Mouse (Mus musculus) MEL (cell line): Measurements from ENCODE around the gene B3gnt4. TPM values are rescaled to one million over a fixed set of nuclear protein-coding genes. Genes with fewer than 3 reads are reported as not detected.

Experiments used
- DNase-seq: peaks from one replicate; pipeline ENCODE4 v3.0.0; 2011; ENCODE audit warnings: low read depth, low spot score
- H3K27ac ChIP-seq: 2 replicates; pipeline ENCODE4 v1.5.1; 2012; ENCODE audit warnings: low read depth, mild to moderate bottlenecking, control low read depth, low read length, moderate library complexity; ENCODE audit not compliant: control insufficient read depth
- H3K27me3 ChIP-seq, 2 experiments: fragments of 150-350 bp in 1 of 2; sonication (generic) in 1 of 2; 2 replicates each; pipeline ENCODE4 v1.6.1; 2012; ENCODE audit warnings: low read length in 2 of 2, mild to moderate bottlenecking in 2 of 2, improper control_type of control experiment in 1 of 2, moderate library complexity in 1 of 2; ENCODE audit not compliant: insufficient read depth in 2 of 2, control insufficient read depth in 1 of 2
- H3K36me3 ChIP-seq, 2 experiments: 2 replicates each; pipeline ENCODE4 v1.6.1; 2012 to 2014; ENCODE audit warnings: low read length in 2 of 2, improper control_type of control experiment in 1 of 2, inconsistent platforms in 1 of 2, mild to moderate bottlenecking in 1 of 2; ENCODE audit not compliant: insufficient read depth in 2 of 2, control insufficient read depth in 1 of 2
- H3K4me1 ChIP-seq, 2 experiments: fragments of 150-350 bp in 1 of 2; sonication (generic) in 1 of 2; 2 replicates each; pipeline ENCODE4 v1.6.1; 2012; ENCODE audit warnings: low read length in 2 of 2, improper control_type of control experiment in 1 of 2, mild to moderate bottlenecking in 1 of 2; ENCODE audit not compliant: insufficient read depth in 2 of 2, control insufficient read depth in 1 of 2
- H3K4me3 ChIP-seq, 2 experiments: fragments of 150-350 bp in 1 of 2; sonication (generic) in 1 of 2; 2 replicates each; pipeline ENCODE4 v1.5.1; 2012; ENCODE audit warnings: low read depth in 2 of 2, low read length in 2 of 2, mild to moderate bottlenecking in 2 of 2, moderate library complexity in 2 of 2, control low read depth in 1 of 2, improper control_type of control experiment in 1 of 2; ENCODE audit not compliant: control insufficient read depth in 1 of 2, insufficient read depth in 1 of 2
- H3K79me2 ChIP-seq: 2 replicates; pipeline ENCODE4 v1.6.1; 2012; ENCODE audit warnings: mild to moderate bottlenecking, low read length, moderate library complexity; ENCODE audit not compliant: control insufficient read depth, poor library complexity, insufficient read depth
- H3K9ac ChIP-seq: 2 replicates; pipeline ENCODE4 v1.6.1; 2012; ENCODE audit warnings: low read depth, mild to moderate bottlenecking, control low read depth, low read length, moderate library complexity; ENCODE audit not compliant: control insufficient read depth, poor library complexity, severe bottlenecking
- H3K9me3 ChIP-seq: fragments of 150-350 bp; sonication (generic); replicated peaks from 2 replicates; pipeline ENCODE4 v1.6.1; 2012; ENCODE audit warnings: mild to moderate bottlenecking, low read length, improper control_type of control experiment, moderate library complexity; ENCODE audit not compliant: insufficient read depth
- BHLHE40 ChIP-seq: IDR thresholded peaks from 2 replicates; pipeline ENCODE4 v1.6.1; 2012; ENCODE audit warnings: low read depth, mild to moderate bottlenecking, inconsistent platforms, low read length, improper control_type of control experiment, borderline replicate concordance
- CTCF ChIP-seq, 3 experiments: IDR thresholded peaks in 2 of 3; conservative IDR thresholded peaks in 1 of 3; 2 replicates each; pipeline ENCODE4 v1.5.1; 2011 to 2012; ENCODE audit warnings: low read length in 3 of 3, low read depth in 2 of 3, mild to moderate bottlenecking in 2 of 3, improper control_type of control experiment in 1 of 3, inconsistent platforms in 1 of 3, mixed read lengths in 1 of 3, moderate library complexity in 1 of 3; ENCODE audit not compliant: control insufficient read depth in 1 of 3, insufficient read depth in 1 of 3, poor library complexity in 1 of 3, severe bottlenecking in 1 of 3
- GATA1 ChIP-seq: IDR thresholded peaks from 2 replicates; pipeline ENCODE4 v1.6.1; 2011; ENCODE audit warnings: low read depth, low read length, improper control_type of control experiment
- JUND ChIP-seq: IDR thresholded peaks from 2 replicates; pipeline ENCODE4 v1.6.1; 2011; ENCODE audit warnings: low read depth, mild to moderate bottlenecking, improper control_type of control experiment, low read length
- MAX ChIP-seq: IDR thresholded peaks from 2 replicates; pipeline ENCODE4 v1.6.1; 2011; ENCODE audit warnings: low read length, improper control_type of control experiment
- MAZ ChIP-seq: IDR thresholded peaks from 2 replicates; pipeline ENCODE4 v1.6.1; 2012; ENCODE audit warnings: low read depth, mild to moderate bottlenecking, inconsistent platforms, low read length, improper control_type of control experiment
- MEF2A ChIP-seq: IDR thresholded peaks from 2 replicates; pipeline ENCODE4 v1.6.1; 2014; ENCODE audit warnings: low read depth, mild to moderate bottlenecking, inconsistent platforms, low read length, improper control_type of control experiment; ENCODE audit not compliant: poor library complexity, insufficient replicate concordance, severe bottlenecking; ENCODE audit errors: extremely low read depth
- POLR2A ChIP-seq, 2 experiments: IDR thresholded peaks; 2 replicates each; pipeline ENCODE4 v1.6.1; 2011 to 2012; ENCODE audit warnings: low read length in 2 of 2, mild to moderate bottlenecking in 2 of 2, control low read depth in 1 of 2, improper control_type of control experiment in 1 of 2, low read depth in 1 of 2, moderate library complexity in 1 of 2; ENCODE audit not compliant: control insufficient read depth in 1 of 2, insufficient read depth in 1 of 2, poor library complexity in 1 of 2
- RAD21 ChIP-seq: IDR thresholded peaks from 2 replicates; pipeline ENCODE4 v1.6.1; 2011; ENCODE audit warnings: mild to moderate bottlenecking, low read depth, low read length, improper control_type of control experiment
- SIN3A ChIP-seq: IDR thresholded peaks from 2 replicates; pipeline ENCODE4 v1.6.1; 2012; ENCODE audit warnings: low read length, improper control_type of control experiment, inconsistent platforms
- SMC3 ChIP-seq: IDR thresholded peaks from 2 replicates; pipeline ENCODE4 v1.6.1; 2011; ENCODE audit warnings: low read depth, low read length, improper control_type of control experiment
- TBP ChIP-seq: IDR thresholded peaks from 2 replicates; pipeline ENCODE4 v1.8.0; 2011; ENCODE audit warnings: low read depth, low read length, improper control_type of control experiment
- UBTF ChIP-seq: IDR thresholded peaks from 2 replicates; pipeline ENCODE4 v1.6.1; 2012; ENCODE audit warnings: low read depth, mild to moderate bottlenecking, inconsistent platforms, low read length, improper control_type of control experiment, moderate library complexity, borderline replicate concordance; ENCODE audit not compliant: insufficient read depth
- USF2 ChIP-seq, 2 experiments: IDR thresholded peaks; 2 replicates each; pipeline ENCODE4 v1.6.1; 2011 to 2012; ENCODE audit warnings: improper control_type of control experiment in 2 of 2, low read length in 2 of 2, borderline replicate concordance in 1 of 2, inconsistent platforms in 1 of 2, low read depth in 1 of 2, mild to moderate bottlenecking in 1 of 2; ENCODE audit not compliant: insufficient read depth in 1 of 2
- ZMIZ1 ChIP-seq: IDR thresholded peaks from 2 replicates; pipeline ENCODE4 v1.6.1; 2012; ENCODE audit warnings: low read depth, mild to moderate bottlenecking, inconsistent platforms, low read length, improper control_type of control experiment, moderate library complexity
- ZNF384 ChIP-seq: IDR thresholded peaks from 2 replicates; pipeline ENCODE4 v1.6.1; 2012; ENCODE audit warnings: low read depth, mild to moderate bottlenecking, inconsistent platforms, low read length, improper control_type of control experiment
- polyA plus RNA-seq, 2 experiments: library from polyadenylated mRNA; stranded (reverse) in 1 of 2; unstranded in 1 of 2; fragments of >175 nt in 1 of 2; fragments of >200 nt in 1 of 2; gene quantifications; 2 replicates each; pipeline versions ENCODE4 v1.2.1 to v1.2.4; 2012; ENCODE audit warnings: low replicate concordance in 2 of 2, low read depth in 1 of 2; ENCODE audit not compliant: insufficient read length in 2 of 2, insufficient read depth in 1 of 2, missing spikeins in 1 of 2
- total RNA-seq: library from RNA; depleted of rRNA; stranded (reverse); fragments of 300-350 nt; gene quantifications from 2 replicates; pipeline ENCODE4 v1.2.3, GENCODE M21; 2012

The B3gnt4 gene
- total and polyA plus RNA-seq, 3 experiments, result 0.25 to 0.39 TPM; not detected in 1

DNA sequence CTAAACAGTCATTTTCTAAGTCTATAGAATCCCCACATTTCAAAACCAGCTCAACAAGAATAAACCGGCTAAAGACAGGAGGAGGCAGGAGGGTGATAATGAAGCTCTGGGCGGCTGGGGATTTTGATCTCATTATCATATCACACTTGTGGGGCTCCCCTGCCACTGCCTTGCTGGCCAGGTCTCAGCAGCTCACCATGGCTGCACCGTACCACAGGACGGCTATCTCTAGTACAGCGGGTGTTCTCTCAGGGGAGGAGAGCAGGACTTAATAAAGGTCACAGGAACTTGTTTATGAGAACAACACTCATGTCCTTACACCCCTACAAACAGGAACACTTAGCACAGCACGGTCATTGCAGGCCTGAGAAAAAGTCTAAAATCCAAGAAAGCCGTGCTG, 45.4 kb downstream of the B3gnt4 start:
- H3K79me2 ChIP-seq, result no peaks in the 10 kb centered on the region
- H3K4me3 ChIP-seq, result no peak overlapping the region
- H3K4me1 ChIP-seq, result no peaks in the 10 kb centered on the region
- H3K36me3 ChIP-seq, result peaks cover 0 to 2% of the 10 kb centered on the region in 2 experiments; a peak in 2 of 4 replicates
- DNase-seq, result no peak
- no peak overlapping the region for H3K27ac ChIP-seq
- no peak overlapping the region for H3K9ac ChIP-seq
- TF ChIP-seq BHLHE40, result no peak
- TF ChIP-seq ZNF384, result no peak
- no peak for TF ChIP-seq ZMIZ1
- TF ChIP-seq, all 39 proteins: peak for 0
- H3K9me3 ChIP-seq, result no peaks in the 10 kb centered on the region
- H3K27me3 ChIP-seq, result no peaks in the 10 kb centered on the region

DNA sequence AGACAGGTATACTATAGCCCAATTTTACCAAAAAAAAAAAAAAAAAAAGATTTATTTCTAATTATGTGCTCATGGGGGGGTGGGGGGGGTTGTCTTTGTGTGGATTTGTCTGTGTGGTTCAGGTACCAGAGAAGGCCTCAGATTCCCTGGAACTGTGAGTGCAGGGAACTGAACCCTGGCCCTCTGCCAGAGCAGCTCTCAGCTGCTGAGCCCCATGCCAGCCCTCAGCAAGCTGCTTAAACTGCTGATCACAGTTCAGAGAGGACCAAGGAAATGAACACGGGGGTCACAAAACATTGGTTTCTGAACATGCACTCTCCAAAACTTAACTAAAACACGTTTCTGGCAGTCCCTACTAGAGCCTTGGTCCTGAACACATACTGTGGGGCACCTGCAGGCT, 46.2 kb downstream of the B3gnt4 start:
- Histone ChIP-seq H3K27me3 (no peaks in the 10 kb centered on the region), H3K4me1 (no peaks in the 10 kb centered on the region), H3K9ac (no peak overlapping the region), H3K4me3 (no peak overlapping the region), H3K79me2 (no peaks in the 10 kb centered on the region), H3K27ac (no peak overlapping the region), H3K36me3 (peaks cover 0 to 2% of the 10 kb centered on the region in 2 experiments; a peak in 2 of 4 replicates), H3K9me3 (no peaks in the 10 kb centered on the region)
- TF ChIP-seq RAD21, result no peak
- no peak for TF ChIP-seq SMC3
- no peak for DNase-seq

DNA sequence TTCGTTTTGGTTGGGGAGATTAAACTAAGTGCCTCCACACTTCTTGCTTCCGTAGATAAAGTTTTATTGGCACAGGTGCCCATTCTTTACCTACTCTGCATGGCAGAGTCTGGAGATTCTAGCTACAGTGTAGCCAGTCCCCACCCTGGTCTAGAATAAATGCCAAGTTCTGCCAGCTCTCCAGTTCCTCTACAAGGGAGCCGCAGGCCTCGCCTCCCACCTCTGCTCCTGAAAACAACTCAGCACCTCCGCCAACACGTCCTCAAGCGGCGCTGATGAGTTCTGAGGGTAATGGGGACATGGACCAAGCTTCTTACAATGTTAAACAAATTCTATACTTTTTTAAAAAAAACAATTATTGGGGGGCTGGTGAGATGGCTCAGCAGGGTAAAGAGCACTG, 49.3 kb downstream of the B3gnt4 start:
- no peak for TF ChIP-seq CTCF (IDR thresholded peaks at IDR 0.05 in 2 of 3, conservative IDR thresholded peaks at IDR 0.05 in 1 of 3; ENCODE audit: control insufficient read depth in 1 of 3, insufficient read depth in 1 of 3, low read depth in 2 of 3, low read length in 3 of 3, poor library complexity in 1 of 3, severe bottlenecking in 1 of 3)
- no peak for TF ChIP-seq UBTF
- TF ChIP-seq JUND, result no peak
- TF ChIP-seq MAX, result no peak
- TF ChIP-seq SIN3A, result no peak
- no peak for TF ChIP-seq GATA1
- no peak for TF ChIP-seq MAZ
- TF ChIP-seq TBP, result no peak
- TF ChIP-seq RAD21, result no peak
- no peak for TF ChIP-seq USF2 (IDR thresholded peaks at IDR 0.05; ENCODE audit: borderline replicate concordance in 1 of 2, insufficient read depth in 1 of 2, low read depth in 1 of 2, low read length in 2 of 2)
- no peak for TF ChIP-seq POLR2A (IDR thresholded peaks at IDR 0.05; ENCODE audit: control insufficient read depth in 1 of 2, insufficient read depth in 1 of 2, low read depth in 1 of 2, low read length in 2 of 2, poor library complexity in 1 of 2)
- no peak for TF ChIP-seq MEF2A
- TF ChIP-seq, all 39 proteins: peak for 0
- H3K36me3 ChIP-seq, result peaks cover 0 to 6% of the 10 kb centered on the region in 2 experiments; a peak in 2 of 4 replicates

More for the DNA sequence above, 49.3 kb downstream of the B3gnt4 start:
- Histone ChIP-seq H3K4me1 (no peaks in the 10 kb centered on the region), H3K4me3 (no peak overlapping the region), H3K27me3 (no peaks in the 10 kb centered on the region), H3K9me3 (no peaks in the 10 kb centered on the region), H3K27ac (no peak overlapping the region), H3K9ac (no peak overlapping the region), H3K79me2 (no peaks in the 10 kb centered on the region)
- DNase-seq, result no peak
